Mouse (Mus musculus) induced T-regulatory cell, adult 2 months (primary cell): ENCODE measurements around the gene Gm5065.

Experiments used
- DNase-seq: peaks from one replicate; pipeline ENCODE4 v3.0.0-alpha.2; 2012; ENCODE audit warnings: low read depth

The Gm5065 gene

GRCm38 (mm10) chr7:5350237-5350636 is at the start of gene Gm5065:
Gm5065 (plus strand) TSS chr7:5350537.
- DNase-seq: no peak

GRCm38 (mm10) chr7:5327511-5327910 is 22.8 kb upstream of the Gm5065 start:
- no peak for DNase-seq

- DNase-seq: no peak
Observed at GRCm38 (mm10) chr7:5350935-5351334, 598 bp downstream of the Gm5065 start, which contains the start of gene Nlrp2. Nlrp2 (minus strand) TSS chr7:5351035.

GRCm38 (mm10) chr7:5363599-5363998 is 13.3 kb downstream of the Gm5065 start:
- DNase-seq: no peak

GRCm38 (mm10) chr7:5366724-5367123 is 16.4 kb downstream of the Gm5065 start:
- no peak for DNase-seq

- DNase-seq: no peak
Observed at GRCm38 (mm10) chr7:5406201-5406600, 55.9 kb downstream of the Gm5065 start.
